ENCODE assay signal across 18 mouse cellular contexts in genomic region chr6:134407226-134407625, GRCm38 (mm10). TPM values are rescaled to one million over a fixed set of nuclear protein-coding genes. Genes with fewer than 3 reads are reported as not detected.
DNase-seq lines count a peak whose midpoint lies in the region; ATAC-seq and TF ChIP-seq lines count a peak whose summit lies in the region.
"Had no signal": no experiment of that assay in that cellular context is flagged by ENCODE, and none has a peak within 500 bp of the region (broad histone marks: within the 10 kb centered on the region; RNA-seq: fewer than 3 reads in every experiment).

No protein-coding gene starts in this region.

- no peak overlapping the region for H3K27ac ChIP-seq in forebrain, embryonic 11.5 days (ENCODE audit: low read depth, low read length)
- H3K27ac ChIP-seq in forebrain, embryonic 15.5 days (replicated peaks), result no peak overlapping the region
- no peak overlapping the region for H3K27ac ChIP-seq in lung, embryonic 14.5 days (ENCODE audit: low read depth)
- H3K27ac ChIP-seq in ES-Bruce4 (ENCODE audit: insufficient read depth, low read length), result peak overlapping the region; percentile 26; the same call in 1 of the 2 replicates
- peak overlapping the region; percentile 51 for H3K27ac ChIP-seq in limb, embryonic 15.5 days
- H3K27ac ChIP-seq: embryonic facial prominence, embryonic 12.5 days; forebrain, embryonic 13.5 days; hindbrain, embryonic 14.5 days; left cerebral cortex, adult 2 months; liver, embryonic 13.5 days had no signal

- no peak for TF ChIP-seq CTCF in lung, embryonic 14.5 days (IDR thresholded peaks at IDR 0.05; ENCODE audit: low read depth)
- no peak for TF ChIP-seq CTCF in ES-Bruce4 (IDR thresholded peaks at IDR 0.05; ENCODE audit: low read depth, low read length)

- no peaks in the 10 kb centered on the region for H3K36me3 ChIP-seq in forebrain, embryonic 11.5 days (ENCODE audit: control insufficient read depth, insufficient read depth, low read length)
- no peaks in the 10 kb centered on the region for H3K36me3 ChIP-seq in forebrain, embryonic 15.5 days
- H3K36me3 ChIP-seq in lung, embryonic 14.5 days (ENCODE audit: insufficient read depth), result no peaks in the 10 kb centered on the region
- no peaks in the 10 kb centered on the region for H3K36me3 ChIP-seq in ES-Bruce4 (ENCODE audit: control insufficient read depth, insufficient read depth, low read length, poor library complexity, severe bottlenecking)
- no peaks in the 10 kb centered on the region for H3K36me3 ChIP-seq in limb, embryonic 15.5 days
- H3K36me3 ChIP-seq: embryonic facial prominence, embryonic 12.5 days; liver, embryonic 13.5 days had no signal

- no peak overlapping the region for H3K4me2 ChIP-seq in forebrain, embryonic 11.5 days (ENCODE audit: low read depth, low read length, severe bottlenecking)
- H3K4me2 ChIP-seq in forebrain, embryonic 15.5 days (replicated peaks), result no peak overlapping the region
- no peak overlapping the region for H3K4me2 ChIP-seq in lung, embryonic 14.5 days
- H3K4me2 ChIP-seq in limb, embryonic 15.5 days, result no peak overlapping the region
- H3K4me2 ChIP-seq: embryonic facial prominence, embryonic 12.5 days; forebrain, embryonic 13.5 days; hindbrain, embryonic 14.5 days; liver, embryonic 13.5 days had no signal

- no peak overlapping the region for H3K9ac ChIP-seq in forebrain, embryonic 11.5 days (ENCODE audit: low read length)
- no peak overlapping the region for H3K9ac ChIP-seq in forebrain, embryonic 15.5 days (replicated peaks)
- no peak overlapping the region for H3K9ac ChIP-seq in lung, embryonic 14.5 days
- H3K9ac ChIP-seq in ES-Bruce4 (ENCODE audit: low read depth, poor library complexity, severe bottlenecking), result no peak overlapping the region
- no peak overlapping the region for H3K9ac ChIP-seq in limb, embryonic 15.5 days
- H3K9ac ChIP-seq: embryonic facial prominence, embryonic 12.5 days; forebrain, embryonic 13.5 days; hindbrain, embryonic 14.5 days; liver, embryonic 13.5 days had no signal

- peak; percentile 33 for DNase-seq in forebrain, embryonic 11.5 days (ENCODE audit: low spot score)
- peak; percentile 56 for DNase-seq in lung, embryonic 14.5 days
- DNase-seq in lung, postnatal 36 days, result no peak
- no peak for DNase-seq in layer of hippocampus, postnatal 36 days
- no peak for DNase-seq in frontal cortex, postnatal 10 days (ENCODE audit: low spot score in 2 of 2)
- DNase-seq: adrenal gland, postnatal 36 days; liver, embryonic 13.5 days; thymus, adult 18-20 months had no signal

- H3K4me1 ChIP-seq in forebrain, embryonic 11.5 days (replicated peaks; ENCODE audit: control insufficient read depth, insufficient read depth, low read length), result no peaks in the 10 kb centered on the region
- no peaks in the 10 kb centered on the region for H3K4me1 ChIP-seq in forebrain, embryonic 15.5 days
- no peaks in the 10 kb centered on the region for H3K4me1 ChIP-seq in lung, embryonic 14.5 days (ENCODE audit: insufficient read depth)
- peaks cover 4% of the 10 kb centered on the region for H3K4me1 ChIP-seq in ES-Bruce4 (ENCODE audit: control insufficient read depth, insufficient read depth, low read length)
- H3K4me1 ChIP-seq in limb, embryonic 15.5 days, result peaks cover 7% of the 10 kb centered on the region
- H3K4me1 ChIP-seq: embryonic facial prominence, embryonic 12.5 days; forebrain, embryonic 13.5 days; liver, embryonic 13.5 days had no signal

- WGBS in forebrain, embryonic 11.5 days, result 65% methylated on average over 5 of the region's 5 CpGs
- 67% methylated on average over 5 of the region's 5 CpGs for WGBS in forebrain, embryonic 15.5 days
- 56% methylated on average over 5 of the region's 5 CpGs for WGBS in lung, embryonic 14.5 days
- 44% methylated on average over 5 of the region's 5 CpGs for WGBS in limb, embryonic 15.5 days

- ATAC-seq in forebrain, embryonic 11.5 days (replicated peaks; ENCODE audit: low FRiP score), result no peak
- ATAC-seq in forebrain, embryonic 15.5 days (replicated peaks), result no peak
- ATAC-seq in lung, embryonic 14.5 days (ENCODE audit: insufficient read depth), result peak; percentile 42; the same call in 1 of the 2 replicates
- 0 out of 2 replicates have a peak, but pooled peaks have one; percentile 55 for ATAC-seq in limb, embryonic 15.5 days (ENCODE audit: insufficient number of reproducible peaks, low FRiP score, low TSS enrichment, low read depth)
- ATAC-seq: activated CD4-positive, CD25-positive, alpha-beta regulatory T cell, adult 4 months; forebrain, embryonic 13.5 days had no signal

- TF ChIP-seq POLR2A in ES-Bruce4 (IDR thresholded peaks at IDR 0.05; ENCODE audit: insufficient read depth, low read length), result no peak

- TF ChIP-seq EP300 in ES-Bruce4 (IDR thresholded peaks at IDR 0.05; ENCODE audit: insufficient read depth, low read depth, low read length), result 0 out of 2 replicates have a peak, but pooled peaks have one; percentile 59

- H3K27me3 ChIP-seq in forebrain, embryonic 11.5 days (ENCODE audit: control insufficient read depth, insufficient read depth, low read length), result no peaks in the 10 kb centered on the region
- no peaks in the 10 kb centered on the region for H3K27me3 ChIP-seq in forebrain, embryonic 15.5 days
- H3K27me3 ChIP-seq in lung, embryonic 14.5 days (ENCODE audit: insufficient read depth, low read length), result no peaks in the 10 kb centered on the region
- H3K27me3 ChIP-seq in ES-Bruce4 (ENCODE audit: control insufficient read depth, insufficient read depth, low read length, poor library complexity, severe bottlenecking), result no peaks in the 10 kb centered on the region
- no peaks in the 10 kb centered on the region for H3K27me3 ChIP-seq in limb, embryonic 15.5 days
- H3K27me3 ChIP-seq: embryonic facial prominence, embryonic 12.5 days; forebrain, embryonic 13.5 days; liver, embryonic 13.5 days had no signal

- no peak overlapping the region for H3K4me3 ChIP-seq in forebrain, embryonic 11.5 days (ENCODE audit: low read depth, low read length)
- H3K4me3 ChIP-seq in forebrain, embryonic 15.5 days, result no peak overlapping the region
- H3K4me3 ChIP-seq in lung, embryonic 14.5 days (ENCODE audit: low read depth, low read length), result no peak overlapping the region
- H3K4me3 ChIP-seq in ES-Bruce4 (ENCODE audit: low read depth, low read length), result no peak overlapping the region
- H3K4me3 ChIP-seq in limb, embryonic 15.5 days, result no peak overlapping the region
- H3K4me3 ChIP-seq: embryonic facial prominence, embryonic 12.5 days; forebrain, embryonic 13.5 days; left cerebral cortex, adult 2 months; liver, embryonic 13.5 days had no signal

- no peaks in the 10 kb centered on the region for H3K9me3 ChIP-seq in forebrain, embryonic 11.5 days (ENCODE audit: control insufficient read depth, low read length)
- H3K9me3 ChIP-seq in forebrain, embryonic 15.5 days, result no peaks in the 10 kb centered on the region
- H3K9me3 ChIP-seq in lung, embryonic 14.5 days (ENCODE audit: low read depth, low read length), result no peaks in the 10 kb centered on the region
- H3K9me3 ChIP-seq in ES-Bruce4 (replicated peaks; ENCODE audit: control insufficient read depth, insufficient read depth, low read length, poor library complexity, severe bottlenecking), result no peaks in the 10 kb centered on the region
- no peaks in the 10 kb centered on the region for H3K9me3 ChIP-seq in limb, embryonic 15.5 days
- H3K9me3 ChIP-seq: embryonic facial prominence, embryonic 12.5 days; forebrain, embryonic 13.5 days; liver, embryonic 13.5 days had no signal

RNA-seq across cellular contexts. Expression of gene Bcl2l14, which starts 11.1 kb away (rescaled TPM):
- 0.24 and 0.33 TPM in 2 replicates for polyA plus RNA-seq in forebrain, embryonic 11.5 days (2014; fragmentation: Nextera tagmentation; extraction: Ambion mirVana)
- polyA plus RNA-seq in forebrain, embryonic 15.5 days (2015; fragmentation: Nextera tagmentation; extraction: Ambion mirVana), result not detected in 2 replicates
- 2.8 and 3.6 TPM in 2 replicates for polyA plus RNA-seq in lung, embryonic 14.5 days (2014; fragmentation: Nextera tagmentation; extraction: Ambion mirVana)
- 0.90 and 1.2 TPM in 2 replicates for polyA plus RNA-seq in ES-Bruce4 (2011; ENCODE audit: insufficient read depth, insufficient read length, low read depth, missing spikeins)
- polyA plus RNA-seq in limb, embryonic 15.5 days (2015; fragmentation: Nextera tagmentation; extraction: Ambion mirVana), result 0.96 and 1.3 TPM in 2 replicates
- total RNA-seq in layer of hippocampus, postnatal 36 days (2021), result not detected
- total RNA-seq: adrenal gland, postnatal 36 days; gastrocnemius, adult 18-20 months; left cerebral cortex, adult 2 months had no signal
- polyA plus RNA-seq: forebrain, embryonic 13.5 days; heart, postnatal 0 days had no signal

Comparison
In these comparisons a context has a peak if more than half of its experiments do, and no peak if none do; other contexts are left out.
1. DNase-seq: peak in forebrain, embryonic 11.5 days (single experiment) and lung, embryonic 14.5 days (single experiment); none in lung, postnatal 36 days (single experiment), layer of hippocampus, postnatal 36 days (0 of 2) and frontal cortex, postnatal 10 days (0 of 2).
2. ATAC-seq: peak in lung, embryonic 14.5 days (single experiment) and limb, embryonic 15.5 days (single experiment); none in forebrain, embryonic 11.5 days (single experiment) and forebrain, embryonic 15.5 days (single experiment).
3. H3K27ac ChIP-seq: peak in ES-Bruce4 (single experiment) and limb, embryonic 15.5 days (single experiment); none in forebrain, embryonic 11.5 days (single experiment), forebrain, embryonic 15.5 days (single experiment) and lung, embryonic 14.5 days (single experiment).